Mouse (Mus musculus) c-Kit-positive CD71-positive TER-119-positive erythroid progenitor cells, embryonic 14.5 days (primary cell): ENCODE data around the gene Txn1.

Experiments
- DNase-seq: peaks from one replicate; pipeline ENCODE4 v3.0.0-alpha.2; 2013; ENCODE audit warnings: low spot score

Txn1 gene

GRCm38 (mm10) chr4:57956029-57956960, at the start of gene Txn1:
Gene Txn1, minus strand, starts transcription at chr4:57956411.
- DNase-seq = peak; percentile 95

GRCm38 (mm10) chr4:58003501-58003900, 47.3 kb upstream of the Txn1 start:
- DNase-seq = no peak

GRCm38 (mm10) chr4:57991425-57991824, 35.2 kb upstream of the Txn1 start:
- no peak for DNase-seq

GRCm38 (mm10) chr4:57974400-57975117, 18.3 kb upstream of the Txn1 start:
- DNase-seq = no peak

- DNase-seq = no peak
Observed at GRCm38 (mm10) chr4:57973592-57974268, 17.5 kb upstream of the Txn1 start.

- DNase-seq = no peak
Observed at GRCm38 (mm10) chr4:57970285-57970684, 14.1 kb upstream of the Txn1 start.

GRCm38 (mm10) chr4:57967195-57967594, 11.0 kb upstream of the Txn1 start:
- no peak for DNase-seq

GRCm38 (mm10) chr4:57965516-57965915, 9.3 kb upstream of the Txn1 start:
- no peak for DNase-seq

GRCm38 (mm10) chr4:57964143-57964542, 7.9 kb upstream of the Txn1 start:
- no peak for DNase-seq

GRCm38 (mm10) chr4:57959056-57959455, 2.8 kb upstream of the Txn1 start:
- DNase-seq = no peak

- DNase-seq = no peak
Observed at GRCm38 (mm10) chr4:57958098-57958497, 1.9 kb upstream of the Txn1 start.

- DNase-seq = no peak
Observed at GRCm38 (mm10) chr4:57957200-57958085, 1.2 kb upstream of the Txn1 start.

- DNase-seq = peak; percentile 71
Observed at GRCm38 (mm10) chr4:57955544-57955958, 660 bp downstream of the Txn1 start.

GRCm38 (mm10) chr4:57954991-57955390, 1.2 kb downstream of the Txn1 start:
- peak; percentile 15 for DNase-seq

GRCm38 (mm10) chr4:57954580-57954979, 1.6 kb downstream of the Txn1 start:
- peak; percentile 8 for DNase-seq

- no peak for DNase-seq
Observed at GRCm38 (mm10) chr4:57953796-57954195, 2.4 kb downstream of the Txn1 start.

GRCm38 (mm10) chr4:57952891-57953290, 3.3 kb downstream of the Txn1 start:
- no peak for DNase-seq

GRCm38 (mm10) chr4:57952416-57952815, 3.8 kb downstream of the Txn1 start:
- DNase-seq = no peak

GRCm38 (mm10) chr4:57949866-57950265, 6.3 kb downstream of the Txn1 start:
- no peak for DNase-seq

- no peak for DNase-seq
Observed at GRCm38 (mm10) chr4:57947476-57947875, 8.7 kb downstream of the Txn1 start.

- no peak for DNase-seq
Observed at GRCm38 (mm10) chr4:57947036-57947435, 9.2 kb downstream of the Txn1 start.
